Mouse (Mus musculus) olfactory bulb, adult 2 months (tissue): Measurements from ENCODE around the gene Polr2a.

ENCODE experiments used
- CTCF ChIP-seq: fragments of 200-500 bp; IDR thresholded peaks from 2 replicates; pipeline ENCODE4 v1.5.1; 2012; ENCODE audit warnings: low read depth, mild to moderate bottlenecking, low read length, moderate library complexity; ENCODE audit not compliant: insufficient read depth
- POLR2A ChIP-seq: fragments of 200-500 bp; IDR thresholded peaks from 2 replicates; pipeline ENCODE4 v1.6.1; 2012; ENCODE audit warnings: mild to moderate bottlenecking, low read depth, low read length, moderate library complexity; ENCODE audit not compliant: insufficient read depth

DNA sequence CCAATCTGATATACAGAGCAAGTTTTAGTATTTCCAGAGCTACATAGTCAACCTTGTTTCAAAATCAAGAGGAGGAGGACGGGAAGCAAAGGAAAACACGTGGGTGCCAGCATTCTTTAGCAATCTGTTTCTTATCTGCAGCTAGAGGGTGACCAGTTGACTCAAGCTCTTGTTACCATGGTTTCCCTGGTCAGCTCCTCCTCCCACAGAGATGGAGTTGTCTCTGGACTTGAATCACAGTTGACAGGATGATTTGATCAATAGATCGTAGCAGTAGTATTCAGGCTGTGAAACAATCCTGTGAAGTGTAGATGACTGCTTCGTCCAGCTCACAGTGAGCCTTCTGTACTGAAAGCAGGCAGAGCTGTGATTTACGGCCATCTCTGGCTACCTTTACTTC is 42.5 kb downstream of the Polr2a start:
- TF ChIP-seq POLR2A (no peak), CTCF (no peak)
